Mouse (Mus musculus): ENCODE measurements around the gene Atg4d.
A peak's percentile ranks its signal among the peaks of the same experiment; 100 is the strongest.
"Not testable (repeated sequence)": the region's sequence is repeated elsewhere in the genome, so short reads cannot be mapped to it uniquely, and the experiment has no call there.

The Atg4d gene

GRCm38 (mm10) chr9:21265000-21265561 lies at the start of gene Atg4d:
Gene Atg4d, plus strand, starts transcription at chr9:21265293.
- DNase-seq (ENCODE audit: low spot score), result peak; percentile 99

- DNase-seq (ENCODE audit: low spot score), result no peak
Observed at GRCm38 (mm10) chr9:21216050-21216841, 48.8 kb upstream of the Atg4d start.

GRCm38 (mm10) chr9:21219820-21220219 lies 45.3 kb upstream of the Atg4d start:
- DNase-seq (ENCODE audit: low spot score), result no peak

- peak; percentile 97 for DNase-seq (ENCODE audit: low spot score)
Observed at GRCm38 (mm10) chr9:21220490-21221382, 44.4 kb upstream of the Atg4d start.

GRCm38 (mm10) chr9:21221383-21221929 lies 43.6 kb upstream of the Atg4d start:
- peak; percentile 80 for DNase-seq (ENCODE audit: low spot score)

GRCm38 (mm10) chr9:21223490-21223889 lies 41.6 kb upstream of the Atg4d start:
- not testable (repeated sequence) for DNase-seq (ENCODE audit: low spot score)

- DNase-seq (ENCODE audit: low spot score), result no peak
Observed at GRCm38 (mm10) chr9:21223906-21224305, 41.2 kb upstream of the Atg4d start.

- peak; percentile 50 for DNase-seq (ENCODE audit: low spot score)
Observed at GRCm38 (mm10) chr9:21224576-21225414, 40.3 kb upstream of the Atg4d start.

GRCm38 (mm10) chr9:21225415-21225758 lies 39.7 kb upstream of the Atg4d start:
- no peak for DNase-seq (ENCODE audit: low spot score)

- DNase-seq (ENCODE audit: low spot score), result no peak
Observed at GRCm38 (mm10) chr9:21227342-21227741, 37.8 kb upstream of the Atg4d start.

- DNase-seq (ENCODE audit: low spot score), result no peak
Observed at GRCm38 (mm10) chr9:21231551-21231950, 33.5 kb upstream of the Atg4d start.

- no peak for DNase-seq (ENCODE audit: low spot score)
Observed at GRCm38 (mm10) chr9:21232867-21233266, 32.2 kb upstream of the Atg4d start.

- no peak for DNase-seq (ENCODE audit: low spot score)
Observed at GRCm38 (mm10) chr9:21233366-21233765, 31.7 kb upstream of the Atg4d start.

GRCm38 (mm10) chr9:21233805-21234204 lies 31.3 kb upstream of the Atg4d start:
- no peak for DNase-seq (ENCODE audit: low spot score)

- DNase-seq (ENCODE audit: low spot score), result no peak
Observed at GRCm38 (mm10) chr9:21235341-21235740, 29.8 kb upstream of the Atg4d start.

GRCm38 (mm10) chr9:21236991-21237367 lies 28.1 kb upstream of the Atg4d start:
- no peak for DNase-seq (ENCODE audit: low spot score)

- DNase-seq (ENCODE audit: low spot score), result peak; percentile 45
Observed at GRCm38 (mm10) chr9:21237368-21238003, 27.6 kb upstream of the Atg4d start.

GRCm38 (mm10) chr9:21238004-21238732 lies 26.9 kb upstream of the Atg4d start:
- peak; percentile 49 for DNase-seq (ENCODE audit: low spot score)

- peak; percentile 64 for DNase-seq (ENCODE audit: low spot score)
Observed at GRCm38 (mm10) chr9:21238733-21239464, 26.2 kb upstream of the Atg4d start, which contains the start of gene Keap1. Gene Keap1, minus strand, starts transcription at chr9:21239361.

- no peak for DNase-seq (ENCODE audit: low spot score)
Observed at GRCm38 (mm10) chr9:21239465-21239848, 25.6 kb upstream of the Atg4d start.

All from c-Kit-positive CD71-positive TER-119-positive erythroid progenitor cells, embryonic 14.5 days (primary cell).